Mouse (Mus musculus): ENCODE results near the gene Snd1. TPM values are rescaled to one million over a fixed set of nuclear protein-coding genes. Genes with fewer than 3 reads are reported as not detected.
A peak's percentile ranks its signal among the peaks of the same experiment; 100 is the strongest.

Gene Snd1
- total RNA-seq, 4 experiments from 2014 or later = 152 to 181 (median 176) TPM

DNA sequence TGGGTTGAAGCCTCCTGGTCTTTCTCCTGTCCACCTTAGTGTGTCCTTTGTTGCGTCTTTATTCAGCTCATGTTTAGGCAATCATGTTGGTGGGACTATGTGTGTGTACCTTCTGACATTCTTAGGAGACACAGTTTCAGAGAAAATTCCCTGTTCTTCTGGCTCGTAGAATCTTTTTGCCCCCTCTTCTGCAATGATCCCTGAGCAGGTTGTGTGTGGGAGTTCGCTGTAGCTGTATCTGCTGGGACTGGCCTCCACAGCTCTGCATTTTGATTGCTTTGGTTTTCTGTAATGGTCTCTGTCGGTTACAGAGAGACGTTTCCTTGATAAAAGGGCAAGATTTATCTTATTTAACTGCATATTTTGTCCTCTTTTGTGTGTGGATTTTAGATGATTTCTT lies 122.3 kb downstream of the Snd1 start:
- DNase-seq = no peak

DNA sequence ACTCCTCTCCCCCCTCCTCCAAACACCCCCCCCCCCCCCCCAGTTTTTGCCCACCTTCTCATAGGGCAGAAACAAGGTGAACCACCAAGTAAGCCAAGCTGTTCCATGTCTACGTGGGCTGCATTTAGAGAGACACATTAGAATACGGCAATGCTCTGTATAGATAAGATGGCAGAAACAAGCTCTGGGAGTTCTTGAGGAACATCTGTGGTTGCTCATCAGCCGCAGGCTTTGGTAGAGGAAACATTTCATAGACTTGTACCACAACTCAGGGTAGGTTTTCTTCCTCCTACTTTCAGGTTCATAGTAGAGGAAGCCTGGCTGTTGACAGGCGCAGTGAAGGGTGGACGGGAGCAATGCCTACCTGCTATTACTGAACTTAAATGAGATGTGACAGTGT lies 124.2 kb downstream of the Snd1 start:
- DNase-seq = no peak

DNA sequence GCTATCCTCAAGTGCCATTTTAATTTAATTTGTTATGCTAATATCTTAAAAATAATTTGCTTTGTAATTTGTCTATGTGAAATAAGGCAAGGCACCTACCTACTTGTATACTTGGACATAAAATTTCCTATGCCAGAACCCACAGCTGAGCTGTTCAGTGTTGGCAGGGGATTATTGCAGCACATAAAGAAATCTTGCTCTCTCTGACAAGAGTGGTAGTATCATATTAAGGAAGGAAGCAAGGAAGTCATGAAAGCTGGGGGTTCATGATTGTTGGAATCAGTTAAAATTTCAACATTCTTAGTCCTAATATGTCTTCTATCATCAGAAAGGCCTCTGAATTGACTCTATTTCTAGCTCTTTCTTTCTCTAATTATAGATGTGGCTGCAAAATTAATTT lies 125.5 kb downstream of the Snd1 start:
- no peak for DNase-seq

DNA sequence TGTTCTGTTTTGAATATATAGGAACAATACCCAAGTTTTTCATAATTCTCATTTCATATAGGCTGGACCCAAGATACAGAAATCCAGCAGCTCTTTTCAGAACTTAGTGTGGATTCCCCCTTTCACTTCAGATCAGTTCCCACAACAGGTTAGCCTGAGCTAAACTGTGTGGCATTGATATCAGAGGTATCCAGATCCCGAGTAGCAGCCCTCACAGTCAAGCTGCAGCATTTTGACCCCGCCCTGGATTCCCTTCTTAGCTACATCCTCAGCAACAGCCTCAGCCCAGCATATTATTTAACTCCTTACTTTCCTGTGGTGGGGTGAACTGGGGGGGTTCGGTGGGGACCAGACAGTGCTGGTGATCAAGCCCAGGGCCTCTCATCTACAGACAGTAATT lies 128.5 kb downstream of the Snd1 start:
- no peak for DNase-seq

DNA sequence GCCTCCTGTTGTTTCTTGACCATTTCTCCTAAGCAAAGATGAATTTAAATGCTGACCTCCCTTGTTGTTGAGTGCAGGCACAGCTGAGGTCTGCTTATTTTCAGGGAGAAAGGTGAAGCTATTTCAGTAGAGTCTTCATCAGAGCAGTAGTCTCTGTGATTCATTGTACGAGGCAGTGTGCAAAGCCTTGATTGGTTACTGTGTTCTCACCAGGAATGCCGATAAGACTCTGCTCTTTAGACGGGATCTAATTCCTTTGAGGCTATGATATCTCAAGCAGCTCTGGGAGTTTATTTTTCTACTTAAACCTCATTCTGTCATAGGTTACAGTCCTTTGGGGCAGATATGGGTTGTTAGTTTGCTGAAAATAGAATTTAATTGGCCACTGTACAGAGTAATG lies 128.9 kb downstream of the Snd1 start:
- DNase-seq = no peak

DNA sequence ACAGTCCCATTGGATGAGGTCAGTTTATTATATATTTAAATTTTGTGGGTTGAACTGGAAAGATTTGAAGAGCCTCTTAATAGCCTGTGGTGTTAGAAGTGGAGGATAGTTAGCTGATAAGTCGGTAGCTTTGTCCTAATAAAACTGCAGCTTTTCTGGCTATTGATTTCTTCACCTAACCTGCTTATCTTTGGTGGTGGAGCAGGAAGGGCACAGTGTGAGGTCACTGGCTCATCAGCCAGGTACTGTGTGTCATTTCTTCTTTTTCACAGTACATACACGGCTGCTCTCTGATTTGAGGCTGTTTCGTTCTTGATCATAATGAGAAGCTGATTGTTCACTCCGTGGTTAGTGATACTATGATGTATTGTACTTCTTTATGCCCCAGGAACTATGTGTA lies 134.4 kb downstream of the Snd1 start:
- DNase-seq = no peak

DNA sequence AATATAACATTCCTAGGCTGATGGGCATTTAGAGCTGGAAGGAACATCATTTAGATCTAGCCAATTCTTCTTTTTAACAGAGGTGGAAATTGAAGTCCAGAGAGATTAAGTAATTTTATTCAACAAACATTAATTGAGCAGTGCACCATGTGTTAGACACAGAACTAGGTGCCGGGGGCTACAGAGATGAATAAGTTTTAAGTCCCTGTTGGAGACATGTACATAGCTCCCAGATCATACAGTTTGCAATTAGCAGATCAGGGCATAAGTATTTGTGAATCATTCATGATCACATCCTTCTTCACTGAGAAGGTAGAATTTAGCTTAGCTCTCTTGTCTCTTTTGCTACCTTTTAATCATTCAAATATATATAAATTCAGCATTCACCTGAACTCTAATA lies 135.2 kb downstream of the Snd1 start:
- DNase-seq = no peak

DNA sequence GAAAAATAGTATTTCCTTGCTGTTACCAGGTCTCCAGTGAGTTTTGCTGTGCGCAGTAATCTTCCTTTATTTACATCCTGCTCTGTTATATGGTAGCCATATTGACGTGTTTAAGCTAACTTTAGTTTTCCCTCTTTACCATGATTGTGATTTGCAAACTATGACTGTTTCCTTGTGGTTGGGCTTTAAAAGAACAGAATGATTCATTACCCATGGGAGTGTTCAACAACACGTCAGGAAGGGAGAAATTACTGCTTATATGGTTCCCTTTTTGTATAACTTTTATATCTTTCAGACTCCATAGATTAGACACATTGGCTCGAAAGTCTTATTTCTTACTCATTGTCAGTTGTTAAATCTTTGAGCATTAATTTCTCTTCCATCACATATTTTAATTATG lies 138.5 kb downstream of the Snd1 start:
- DNase-seq = no peak

DNA sequence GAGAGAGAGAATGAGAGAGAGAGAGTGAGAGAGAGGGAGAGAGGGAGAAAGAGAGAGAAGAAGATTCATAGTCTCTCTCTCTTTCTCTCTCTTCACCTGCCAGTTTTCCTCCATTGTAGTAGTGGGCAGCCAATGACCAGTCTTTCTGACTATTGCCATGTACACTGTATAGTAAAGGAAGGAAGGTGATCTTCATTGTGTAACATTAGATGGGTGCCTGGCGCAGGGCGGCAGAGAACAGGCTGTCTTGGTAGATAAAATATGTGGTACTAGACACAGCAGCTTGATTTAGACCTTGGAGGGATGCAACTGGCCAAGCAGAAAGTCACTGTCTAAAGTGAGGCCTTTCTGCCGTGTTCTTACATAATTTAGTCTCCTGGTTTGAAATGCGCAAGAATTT lies 139.9 kb downstream of the Snd1 start:
- DNase-seq = no peak

DNA sequence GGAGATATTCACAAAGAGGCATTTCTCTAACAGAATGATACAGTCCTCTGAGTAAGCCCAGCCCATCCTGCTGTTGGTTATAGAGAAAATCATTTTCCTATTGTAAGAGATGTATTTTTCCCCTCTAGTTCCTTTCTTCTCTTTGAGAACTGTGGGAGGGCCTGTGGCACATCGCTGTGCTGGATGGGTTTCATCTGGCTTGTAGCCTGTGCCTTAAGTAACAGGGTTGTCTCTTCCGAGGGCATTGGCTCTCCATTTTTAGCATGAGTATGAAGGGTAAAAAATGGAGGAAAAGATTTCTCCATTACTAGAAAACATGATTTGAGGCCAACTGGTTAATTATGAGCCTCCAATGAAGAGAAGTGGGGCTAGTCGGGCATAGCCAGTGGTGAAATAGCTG lies 140.5 kb downstream of the Snd1 start:
- DNase-seq = no peak

DNA sequence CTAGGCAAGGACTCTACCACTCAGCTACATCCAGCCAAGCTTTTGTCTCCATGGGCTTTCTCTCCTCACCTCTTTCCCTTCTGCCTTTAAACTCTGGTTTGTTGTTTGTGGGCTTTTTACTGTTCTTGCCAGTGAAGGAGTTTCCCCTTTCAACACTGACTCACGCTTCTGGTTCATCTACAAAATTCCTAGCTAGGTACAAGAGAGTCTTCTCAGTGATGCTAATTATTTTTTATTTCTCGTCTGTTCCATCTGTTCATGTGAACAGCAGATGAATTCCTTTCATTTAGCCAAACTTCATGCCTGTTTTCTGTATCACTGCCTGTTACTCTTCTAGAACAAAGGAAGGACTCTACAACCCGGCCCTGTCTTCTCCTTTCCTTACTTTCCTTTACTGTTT lies 141.0 kb downstream of the Snd1 start:
- DNase-seq = no peak

DNA sequence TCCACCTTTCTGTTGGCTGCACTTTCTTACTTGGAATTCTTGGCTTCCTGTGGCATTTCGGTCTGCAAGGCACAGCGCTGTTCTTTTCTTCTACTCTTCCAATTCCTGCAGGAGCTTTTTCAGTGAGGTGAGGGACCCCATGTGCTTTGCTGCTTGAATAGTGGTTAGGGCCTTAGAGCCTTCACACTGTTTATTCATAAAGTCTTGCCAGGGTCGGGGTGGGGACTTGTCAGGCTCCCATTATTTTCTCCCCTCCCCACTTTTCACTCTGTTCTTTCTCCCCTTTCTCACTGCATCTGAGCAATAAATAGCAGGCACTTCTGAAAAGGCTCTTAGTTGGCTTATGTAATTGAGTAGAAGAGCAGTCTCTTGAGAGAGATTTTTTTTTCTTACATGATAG lies 143.4 kb downstream of the Snd1 start:
- DNase-seq = no peak

DNA sequence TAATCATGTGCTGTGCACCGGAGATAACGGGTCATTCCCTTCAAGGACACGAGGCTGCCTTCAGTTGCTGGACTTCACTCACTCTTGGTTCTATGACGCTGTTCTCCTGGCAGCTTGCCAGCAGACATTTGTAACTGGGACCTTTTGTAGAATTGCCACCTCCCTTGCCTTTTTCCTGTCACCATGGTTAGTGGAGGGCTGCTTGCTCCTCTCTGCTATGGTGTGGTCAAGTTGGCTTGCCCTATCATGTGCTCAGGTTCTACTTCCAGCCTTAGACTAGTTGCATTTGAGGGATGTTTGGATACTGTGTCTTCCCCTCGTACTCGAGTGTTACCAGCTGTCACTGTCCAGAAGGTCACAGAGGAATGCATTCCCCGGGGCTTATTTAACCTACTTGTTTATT lies 143.8 kb downstream of the Snd1 start:
- peak; percentile 88 for DNase-seq

DNA sequence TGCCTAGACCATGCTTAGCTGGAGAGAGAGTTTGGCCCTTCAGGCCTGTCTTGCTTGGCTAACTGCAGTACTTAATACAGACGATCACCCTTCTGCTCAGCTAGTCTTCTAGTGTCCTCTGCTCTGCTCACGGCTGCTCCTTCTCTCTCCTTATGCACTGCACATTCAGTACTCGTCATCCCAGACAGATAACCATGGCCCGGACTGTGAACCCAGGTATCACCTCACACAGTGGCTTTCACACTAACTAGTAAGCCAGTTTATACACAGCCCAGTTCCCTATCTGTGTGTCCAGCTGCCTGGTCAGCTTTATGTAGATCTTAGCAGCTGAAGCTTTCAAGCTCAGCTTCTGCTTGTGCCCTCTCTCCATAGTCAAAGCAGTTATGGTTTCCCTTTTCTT lies 146.5 kb downstream of the Snd1 start:
- no peak for DNase-seq

DNA sequence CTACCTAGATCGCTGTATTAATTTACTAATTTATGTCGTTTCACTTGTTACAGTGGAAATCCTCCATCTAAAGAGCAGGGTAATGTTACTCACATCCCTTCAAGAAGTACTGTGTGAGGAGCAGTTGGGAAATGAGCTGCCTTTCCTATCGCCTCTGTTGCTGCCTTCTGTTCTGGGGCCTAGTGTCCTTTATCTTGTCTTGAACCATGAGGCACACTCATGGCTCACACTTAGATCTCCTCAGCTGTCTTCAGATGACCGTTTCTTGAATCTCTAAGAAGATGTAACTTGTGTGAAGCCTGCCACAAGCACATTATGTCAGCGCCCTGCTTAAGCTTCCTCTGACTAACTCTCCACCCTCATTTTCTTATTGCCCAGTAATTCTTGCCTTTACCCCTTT lies 147.0 kb downstream of the Snd1 start:
- no peak for DNase-seq

DNA sequence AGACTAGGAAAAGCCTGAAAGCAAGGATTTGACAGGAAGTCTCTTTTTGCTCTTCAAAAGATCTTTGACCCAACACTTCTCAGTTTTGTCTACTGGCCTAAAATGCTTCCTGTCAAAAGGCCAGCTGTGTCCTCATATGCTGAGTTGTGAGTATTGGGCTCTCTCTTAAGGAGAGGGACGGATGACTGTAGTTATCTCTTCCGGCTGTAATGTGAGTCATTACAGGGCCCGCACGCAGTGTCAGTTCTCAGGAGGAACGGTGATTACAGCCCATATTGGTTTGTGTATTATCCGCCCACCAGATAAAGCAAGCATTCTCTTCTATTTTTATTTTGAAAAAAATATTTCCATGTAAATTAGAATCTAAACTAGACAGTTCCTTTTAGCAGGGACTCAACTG lies 147.6 kb downstream of the Snd1 start:
- no peak for DNase-seq

DNA sequence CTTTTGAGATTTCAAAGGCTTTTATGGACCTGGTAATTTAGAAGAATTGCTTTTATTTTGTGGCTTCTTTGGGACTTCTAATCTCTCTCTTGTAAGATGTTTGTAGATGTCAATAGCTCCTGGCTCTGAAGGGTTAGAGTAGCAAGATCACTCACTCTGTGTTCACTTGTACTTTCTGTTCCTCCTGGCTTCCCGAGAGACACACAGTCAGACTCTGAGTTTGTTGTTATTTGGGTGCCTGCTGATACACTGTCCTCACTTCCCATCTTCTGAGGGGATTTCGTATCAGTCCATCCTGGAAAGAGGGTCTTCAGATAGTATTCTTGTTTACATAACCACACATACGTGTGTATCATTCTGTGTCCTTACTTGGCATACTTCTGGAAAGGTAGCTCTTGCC lies 148.0 kb downstream of the Snd1 start:
- no peak for DNase-seq

DNA sequence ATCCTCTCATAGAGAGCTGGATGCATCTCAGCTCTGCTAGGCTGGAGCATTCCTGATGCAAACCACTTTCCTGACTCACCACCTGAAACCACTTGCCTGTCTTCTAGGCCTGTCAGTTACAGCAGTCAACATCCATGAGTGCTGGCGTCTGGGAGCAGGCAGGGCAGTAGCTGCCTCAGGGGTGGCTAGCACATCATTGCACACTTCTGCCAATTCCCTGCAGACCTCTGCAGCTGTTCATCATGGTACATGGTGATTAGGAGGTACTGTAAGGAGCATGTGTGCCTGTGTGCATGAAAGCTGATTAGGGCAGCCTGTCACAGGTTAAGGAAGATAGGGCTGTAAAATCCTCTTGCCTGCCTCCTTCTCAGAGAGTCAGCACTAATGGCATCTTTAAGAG lies 153.5 kb downstream of the Snd1 start:
- no peak for DNase-seq

DNA sequence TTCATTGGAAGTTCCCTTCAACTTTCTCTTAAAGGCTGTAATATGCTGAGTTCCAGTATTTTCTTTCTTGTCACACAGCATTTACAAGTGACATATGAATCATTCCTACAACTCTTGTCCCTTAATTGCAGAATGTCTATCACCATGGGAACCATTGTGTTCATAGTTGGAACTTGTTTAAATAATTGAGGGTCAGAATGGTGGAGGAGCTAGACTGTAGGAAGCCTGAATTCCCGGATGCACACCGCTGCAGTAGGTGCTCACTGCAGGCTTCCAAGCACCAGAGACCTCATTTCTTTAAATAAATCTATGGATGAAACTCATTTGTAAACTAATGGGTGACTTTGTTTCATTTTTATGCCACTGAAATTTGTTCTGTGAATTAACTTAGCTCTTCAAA lies 154.9 kb downstream of the Snd1 start:
- DNase-seq = no peak

DNA sequence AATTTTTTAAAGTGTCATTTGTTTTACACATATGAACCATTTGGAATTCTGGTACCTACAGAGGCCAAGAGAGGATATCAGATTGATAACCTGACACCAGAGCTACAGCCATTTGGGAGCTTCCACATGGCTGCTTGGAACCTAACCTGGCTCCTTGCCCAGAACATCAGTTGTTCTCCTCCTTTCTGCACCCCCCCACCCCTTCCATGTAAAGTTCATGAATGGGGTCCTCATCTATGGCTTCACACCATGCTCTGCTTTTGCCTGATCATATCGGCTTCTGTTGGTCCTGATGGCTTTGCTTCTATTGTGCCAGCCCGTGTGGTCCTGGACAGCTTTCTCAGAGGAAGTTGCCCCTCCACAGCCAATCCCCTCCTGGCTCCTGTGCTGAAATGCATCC lies 156.0 kb downstream of the Snd1 start:
- DNase-seq = no peak

DNA sequence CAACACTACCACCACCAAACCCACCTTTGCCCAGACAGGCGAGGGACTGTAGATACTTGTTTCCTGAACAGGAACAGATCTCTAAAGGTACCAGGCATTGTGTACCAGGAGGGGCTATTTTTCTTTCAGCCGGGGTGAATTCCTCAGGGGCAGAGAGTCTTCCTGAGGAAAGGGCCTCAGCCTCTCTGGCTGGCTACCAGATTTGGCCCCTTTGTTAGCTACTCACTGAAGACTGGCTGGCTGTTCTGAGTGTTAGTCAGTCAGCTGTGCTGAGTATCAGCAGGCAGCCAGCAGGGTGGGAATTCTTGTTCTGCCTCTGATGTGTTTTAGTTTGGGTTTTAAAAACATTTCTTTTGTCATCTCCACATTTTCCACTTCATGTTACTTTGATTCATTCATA lies 158.2 kb downstream of the Snd1 start:
- no peak for DNase-seq

DNA sequence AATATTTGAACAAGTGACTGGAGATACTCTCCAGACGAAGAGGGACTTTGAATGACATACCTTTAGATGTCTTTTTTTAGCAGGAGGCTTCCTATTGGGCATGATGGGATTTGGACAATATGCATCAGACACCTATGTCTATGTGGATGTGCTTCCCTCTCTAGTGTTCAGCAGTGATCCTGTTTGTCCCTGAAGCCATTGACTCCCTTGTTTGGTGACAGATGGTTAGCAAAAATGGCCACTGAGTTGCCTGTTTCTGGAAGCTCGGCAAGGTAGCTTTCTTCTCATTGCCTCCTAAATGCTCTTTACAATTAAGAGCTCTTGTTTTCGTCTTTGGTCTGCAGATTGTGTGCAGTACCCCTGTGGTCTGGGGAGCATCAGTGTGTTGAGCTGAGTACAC lies 158.7 kb downstream of the Snd1 start:
- DNase-seq = no peak

DNA sequence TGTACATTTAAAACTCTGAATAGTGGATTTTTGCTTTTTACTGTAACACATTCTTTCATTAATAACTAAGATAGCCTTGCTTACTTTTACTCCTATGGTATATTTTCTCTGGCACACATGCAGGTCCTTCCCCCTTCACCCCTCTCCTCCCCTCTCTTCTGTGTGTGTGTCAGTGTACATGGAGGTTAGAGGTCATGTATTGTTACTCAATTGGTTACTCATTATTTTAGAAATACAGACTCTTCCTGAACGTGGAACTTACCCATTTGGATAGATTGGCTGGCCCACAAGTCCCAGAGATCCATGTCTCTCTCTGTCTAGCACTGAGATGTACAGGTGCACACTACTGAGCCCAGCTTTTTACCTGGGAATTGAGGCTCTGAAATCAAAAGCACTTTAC lies 160.2 kb downstream of the Snd1 start:
- no peak for DNase-seq

DNA sequence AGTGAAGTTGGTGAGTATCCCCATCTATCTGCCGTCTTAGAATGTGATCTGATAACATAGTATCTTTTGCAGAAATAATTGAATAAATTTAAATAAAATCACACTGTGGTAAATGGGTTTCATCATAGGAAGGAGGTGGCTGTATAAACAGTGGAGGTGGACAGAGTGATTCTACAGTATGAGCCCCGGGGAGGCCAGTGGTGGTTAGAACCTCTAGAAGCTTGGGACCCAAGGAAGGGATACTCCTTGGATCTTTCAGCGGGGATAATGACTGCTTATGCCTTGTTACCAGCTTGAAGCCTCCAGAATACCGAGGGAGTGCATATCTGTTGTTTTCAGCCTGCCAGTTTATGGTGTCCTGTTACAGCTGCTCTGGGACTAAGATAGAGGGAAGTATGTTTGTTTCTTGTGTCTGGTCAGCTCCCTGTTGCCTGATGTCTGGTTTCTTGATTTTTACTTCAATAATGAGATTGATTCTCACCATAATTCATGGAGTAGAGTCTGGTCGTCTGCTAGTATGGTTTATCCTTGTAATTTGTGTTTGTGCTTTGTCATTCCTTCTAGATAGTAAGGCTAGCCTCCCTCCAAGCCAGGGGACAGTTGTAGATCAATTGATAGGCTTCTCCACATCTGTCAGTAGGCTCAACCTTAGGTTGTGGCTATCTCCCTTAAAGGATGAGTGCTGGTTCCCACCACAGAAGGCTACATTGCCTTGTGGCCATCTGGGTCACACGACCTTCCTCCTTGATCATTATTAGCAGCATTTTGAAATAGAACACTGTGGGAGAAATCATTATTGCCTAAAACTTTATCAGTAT lies 160.8 kb downstream of the Snd1 start:
- no peak for DNase-seq

DNA sequence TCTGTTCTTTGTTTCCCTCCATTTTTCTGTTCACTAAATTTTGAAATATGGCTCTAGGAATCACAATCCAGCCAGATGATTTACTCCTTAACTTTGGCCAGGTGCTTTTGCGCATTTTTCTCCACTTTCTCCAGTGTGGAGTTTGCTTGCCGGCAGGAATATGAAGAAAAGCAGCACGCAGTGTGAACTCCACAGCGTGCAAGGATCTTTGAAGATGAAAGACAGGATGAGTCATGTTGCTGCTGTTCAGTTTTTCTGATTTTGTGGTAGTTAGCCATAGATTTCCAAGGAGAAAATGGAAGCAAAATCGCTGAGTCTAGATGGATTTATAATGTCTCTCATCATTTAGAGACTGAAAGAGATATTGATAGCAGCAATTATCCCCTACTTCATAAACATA lies 165.1 kb downstream of the Snd1 start:
- no peak for DNase-seq

Measured in adrenal gland, adult 8-10 months (tissue).